Mouse (Mus musculus) gastrocnemius, adult 2 months (tissue): ENCODE results near the gene Map3k20. TPM values are rescaled to one million over a fixed set of nuclear protein-coding genes. Genes with fewer than 3 reads are reported as not detected.

Experiments used
- DNase-seq: peaks from one replicate; pipeline ENCODE4 v3.0.0; 2022
- H3K27ac ChIP-seq: fragments of 200-600 bp; 2 replicates; pipeline ENCODE4 v1.8.1; 2022; ENCODE audit warnings: mild to moderate bottlenecking
- H3K4me3 ChIP-seq: fragments of 200-600 bp; 2 replicates; pipeline ENCODE4 v1.8.1; 2022; ENCODE audit warnings: mild to moderate bottlenecking, moderate library complexity
- CTCF ChIP-seq: fragments of 200-600 bp; IDR thresholded peaks from 2 replicates; pipeline ENCODE4 v1.8.1; 2022; ENCODE audit warnings: antibody characterized with exemption, mild to moderate bottlenecking, moderate library complexity
- intact Hi-C: fragments of 180-260 bp; cut with DNase I; formaldehyde crosslinking; loops from one replicate; pipeline ENCODE4 v1.15.1; 2025
- total RNA-seq, 2 experiments: library from RNA; stranded (reverse); gene quantifications; 2 replicates each; pipeline ENCODE4 v1.2.3; 2021

Map3k20 gene
- total RNA-seq, 2 experiments from 2014 or later: 338 to 407 TPM

DNA sequence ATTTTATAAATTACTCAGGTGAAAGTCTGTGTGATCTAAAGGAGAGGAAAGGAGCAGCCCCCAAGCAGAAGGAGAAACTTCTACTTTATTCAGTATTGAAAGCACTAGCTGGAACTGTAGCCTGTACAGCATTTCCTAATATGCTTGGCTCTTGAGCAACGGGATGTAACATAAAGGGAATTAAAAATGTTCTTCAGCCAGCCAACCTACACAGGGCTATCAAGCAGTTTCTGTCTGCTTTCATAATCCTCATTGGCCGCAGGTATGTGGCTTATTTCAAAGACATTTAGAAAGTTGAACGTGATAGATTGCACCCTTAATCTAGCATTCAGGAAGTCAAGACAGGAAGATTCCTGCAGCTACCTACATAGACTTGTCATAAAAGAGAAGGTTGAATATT is 47.8 kb downstream of the Map3k20 start:
- H3K27ac ChIP-seq: peak overlapping the region; percentile 72
- no peak overlapping the region for H3K4me3 ChIP-seq
- no peak for DNase-seq
- intact Hi-C loops: no loop called here
- TF ChIP-seq CTCF: no peak

DNA sequence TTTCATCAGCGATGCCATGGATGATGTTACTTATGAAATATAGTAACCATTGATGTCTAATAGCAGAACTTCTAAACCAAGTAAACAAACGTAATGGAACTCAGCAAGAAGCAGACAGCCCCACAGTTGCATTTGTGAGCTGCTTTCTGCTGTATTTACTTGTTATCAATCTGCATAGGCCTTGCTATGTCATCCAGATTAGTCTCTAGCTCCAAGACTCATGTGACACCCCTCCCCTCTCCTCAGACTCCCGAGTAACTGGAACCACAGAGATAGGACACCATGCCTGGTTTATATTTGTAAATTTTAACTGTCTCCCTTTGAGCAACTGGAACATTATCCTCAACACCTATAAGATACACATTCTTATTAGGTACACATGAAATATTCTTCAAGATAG is 51.4 kb downstream of the Map3k20 start:
- DNase-seq: no peak
- no peak overlapping the region for H3K4me3 ChIP-seq
- intact Hi-C loops: no loop called here
- no peak overlapping the region for H3K27ac ChIP-seq
- TF ChIP-seq CTCF: no peak

DNA sequence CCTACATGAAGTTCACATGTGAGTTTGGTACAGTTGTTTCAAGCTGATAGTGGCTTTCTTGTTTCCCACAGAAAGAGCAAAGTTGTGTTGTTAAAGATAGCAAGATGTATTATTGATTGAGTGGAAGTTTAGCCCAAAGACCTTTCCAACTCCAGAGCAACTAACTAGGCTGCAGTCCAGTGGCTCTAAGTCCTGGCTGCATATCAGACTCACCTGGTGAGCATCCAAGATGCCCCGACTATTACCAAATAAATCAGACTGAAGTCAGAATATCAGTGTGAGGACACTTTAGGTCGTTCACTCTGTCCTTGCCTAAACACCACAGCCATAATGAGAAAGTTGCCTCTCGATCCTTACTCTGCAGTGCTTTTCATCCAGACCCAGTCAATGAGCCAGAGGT is 59.8 kb downstream of the Map3k20 start:
- peak; percentile 46 for DNase-seq
- intact Hi-C loops: no loop called here
- no peak for TF ChIP-seq CTCF
- Histone ChIP-seq H3K27ac (peak overlapping the region; percentile 71), H3K4me3 (no peak overlapping the region)

DNA sequence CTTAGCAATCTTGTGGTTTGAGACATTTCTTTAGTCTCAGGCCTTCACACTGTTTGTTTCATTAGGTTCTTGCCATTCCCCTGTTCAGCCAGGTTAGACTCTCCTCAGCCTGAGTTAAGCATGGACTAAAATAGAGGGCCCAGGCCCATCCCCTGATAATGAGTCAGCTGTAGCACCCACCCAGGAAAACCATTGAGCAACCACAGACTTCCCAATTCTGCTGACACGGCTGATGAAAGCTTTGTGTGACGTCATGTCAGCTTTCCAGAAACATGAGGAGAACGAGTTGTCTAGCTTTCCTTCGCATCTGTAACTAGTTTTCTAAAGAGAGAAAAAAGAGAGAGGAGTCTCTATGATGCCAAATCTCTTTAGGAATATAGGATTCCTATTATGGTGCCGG is 65.9 kb downstream of the Map3k20 start:
- H3K4me3 ChIP-seq: no peak overlapping the region
- no peak overlapping the region for H3K27ac ChIP-seq
- no peak for TF ChIP-seq CTCF
- DNase-seq: no peak
- intact Hi-C loops: no loop called here

DNA sequence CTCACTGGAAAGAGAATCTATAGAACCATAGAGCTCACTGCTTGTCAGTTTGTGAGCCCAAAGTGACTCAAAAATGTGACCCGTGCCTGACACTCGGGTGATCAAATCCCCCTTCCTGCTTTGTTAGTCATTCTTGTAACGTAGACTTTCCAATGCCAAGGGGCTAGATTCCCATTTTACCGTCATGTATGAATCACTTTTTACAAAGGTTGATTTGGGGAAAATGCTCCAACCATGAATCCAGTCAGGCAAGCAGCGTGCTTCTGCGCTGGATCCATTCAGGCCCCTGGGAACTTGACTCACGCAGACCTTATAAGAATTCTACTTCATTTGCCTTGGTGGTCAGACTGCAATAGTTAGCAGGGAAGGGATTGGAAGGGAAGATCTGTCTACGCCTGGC is 66.3 kb downstream of the Map3k20 start:
- H3K27ac ChIP-seq: no peak overlapping the region
- no peak for TF ChIP-seq CTCF
- H3K4me3 ChIP-seq: no peak overlapping the region
- intact Hi-C loops: no loop called here
- DNase-seq: no peak

DNA sequence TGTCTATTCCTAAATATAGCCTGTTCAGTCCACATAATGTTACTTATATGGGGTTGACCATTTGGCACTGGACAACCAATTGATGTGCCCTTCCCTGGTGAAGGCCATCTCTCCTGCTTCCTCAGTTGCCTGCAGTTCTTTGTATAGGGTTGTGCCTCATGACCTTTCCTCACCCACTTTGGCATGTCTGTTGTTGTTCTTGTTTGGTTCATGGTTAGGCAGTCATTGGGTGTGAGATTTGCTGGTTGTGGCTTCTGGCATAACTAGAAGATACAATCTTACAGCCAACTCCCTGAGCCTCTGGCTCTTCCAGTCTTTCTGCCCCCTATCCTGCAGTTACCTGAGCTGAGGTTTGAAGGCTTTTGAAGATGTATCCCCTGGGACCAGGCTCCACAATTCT is 67.3 kb downstream of the Map3k20 start:
- no peak overlapping the region for H3K4me3 ChIP-seq
- intact Hi-C loops: no loop called here
- no peak overlapping the region for H3K27ac ChIP-seq
- no peak for TF ChIP-seq CTCF
- no peak for DNase-seq

DNA sequence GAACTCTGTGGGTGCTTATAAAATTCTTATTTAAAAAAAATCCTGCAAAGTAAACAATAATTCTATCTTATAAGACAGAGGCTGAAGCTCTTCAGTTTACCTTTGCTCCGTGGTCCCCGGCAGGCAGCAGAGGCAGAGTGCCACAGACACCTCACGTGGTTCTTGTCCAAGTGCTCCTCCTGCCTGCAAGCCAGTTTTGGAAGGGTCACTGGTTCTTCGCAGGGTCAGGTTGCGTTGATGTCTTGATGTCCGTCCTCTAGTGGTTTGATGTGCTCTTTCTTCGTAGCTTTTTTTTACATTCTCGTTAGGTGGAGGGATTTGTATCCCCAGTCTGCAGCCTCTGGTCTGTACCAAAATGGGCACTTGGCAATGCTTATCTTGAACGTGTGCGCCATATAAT is 71.0 kb downstream of the Map3k20 start:
- H3K4me3 ChIP-seq: no peak overlapping the region
- no peak for TF ChIP-seq CTCF
- H3K27ac ChIP-seq: peak overlapping the region; percentile 49; the same call in 1 of the 2 replicates
- intact Hi-C loops: no loop called here
- DNase-seq: peak; percentile 67

DNA sequence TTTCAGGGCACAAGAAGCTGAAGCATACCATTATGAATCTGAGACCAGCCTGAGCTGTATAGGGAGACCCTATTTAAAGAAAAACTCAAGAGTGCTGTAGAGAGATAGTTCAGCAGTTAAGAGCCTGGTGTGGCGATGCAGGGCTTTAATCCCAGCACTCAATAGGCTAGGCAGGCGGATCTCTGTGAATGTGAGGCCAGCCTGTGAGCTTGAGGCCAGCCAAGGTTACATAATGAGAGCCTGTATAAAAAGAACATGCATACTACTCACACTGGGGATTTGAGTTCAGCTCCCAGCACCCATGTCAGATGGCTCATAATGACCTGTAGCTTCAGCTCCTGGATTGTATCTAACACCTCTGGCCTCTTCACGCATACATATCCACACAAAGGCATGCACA is 76.1 kb downstream of the Map3k20 start:
- intact Hi-C loops: no loop called here
- no peak for TF ChIP-seq CTCF
- DNase-seq: no peak
- no peak overlapping the region for H3K4me3 ChIP-seq
- peak overlapping the region; percentile 64 for H3K27ac ChIP-seq

DNA sequence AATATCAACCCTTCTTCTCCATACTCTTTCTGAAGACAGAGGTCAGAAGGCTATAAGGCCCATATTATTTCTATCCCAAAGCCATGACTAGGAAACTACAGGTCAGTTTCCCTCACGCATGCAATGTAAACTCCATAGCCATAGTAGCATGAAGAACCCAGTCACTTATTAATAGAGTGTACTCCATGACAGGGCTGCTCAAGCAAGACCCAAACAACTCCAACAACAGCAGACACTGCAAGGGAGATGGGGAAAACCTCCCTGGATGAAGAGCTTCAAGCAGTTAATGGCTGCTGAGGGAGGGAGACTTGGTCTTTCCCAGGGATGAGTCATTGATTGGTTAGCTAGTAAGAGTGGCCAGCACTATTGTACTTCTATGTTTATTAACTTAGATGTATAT is 78.0 kb downstream of the Map3k20 start:
- no peak for DNase-seq
- TF ChIP-seq CTCF: no peak
- intact Hi-C loops: no loop called here
- H3K4me3 ChIP-seq: no peak overlapping the region
- H3K27ac ChIP-seq: 0 out of 2 replicates have a peak overlapping the region, but pooled peaks have one; percentile 38

DNA sequence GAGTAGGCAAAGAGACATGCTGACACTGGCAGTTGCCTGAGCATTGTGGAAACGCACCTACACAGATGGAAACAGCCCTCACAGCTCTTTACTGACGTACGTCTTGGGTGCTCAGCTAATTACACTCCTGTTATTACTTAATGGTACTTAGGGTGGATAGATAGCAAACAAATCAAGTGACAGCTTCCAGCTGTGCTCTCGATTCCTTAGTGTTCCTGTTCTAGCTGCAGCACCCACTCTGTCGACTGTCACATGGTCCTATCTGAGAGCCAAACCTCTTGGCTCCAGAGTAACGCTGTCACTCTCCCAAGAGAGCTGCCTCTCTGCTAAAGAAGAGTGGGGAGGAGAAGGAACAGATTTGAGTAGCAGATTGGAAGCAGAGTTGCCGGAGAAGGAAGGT is 80.5 kb downstream of the Map3k20 start:
- H3K27ac ChIP-seq: peak overlapping the region; percentile 88
- H3K4me3 ChIP-seq: peak overlapping the region; percentile 40
- TF ChIP-seq CTCF: no peak
- intact Hi-C loops: loop anchor here (5.0 kb wide), 1 partner anchor 39 kb away; no protein-coding TSS in a partner anchor
- peak; percentile 76 for DNase-seq

DNA sequence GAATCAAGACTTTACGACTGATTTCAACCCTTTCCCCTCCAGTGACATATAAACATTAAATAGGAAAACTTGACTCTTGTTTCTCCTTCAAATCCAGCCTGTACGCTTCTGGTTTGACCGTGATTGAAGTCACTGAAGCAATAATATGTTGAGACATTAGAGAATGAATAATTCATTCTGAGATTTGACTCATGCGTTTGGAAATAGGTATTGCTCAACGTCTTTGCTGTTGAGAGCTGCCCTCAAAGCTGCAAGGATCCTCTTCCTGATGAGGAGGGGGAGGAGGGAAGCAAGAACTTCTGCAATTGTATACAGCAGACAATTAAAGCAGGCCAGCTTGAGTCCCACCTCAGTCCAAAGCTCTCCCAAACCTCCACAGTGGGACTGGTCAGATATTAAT is 81.1 kb downstream of the Map3k20 start:
- intact Hi-C loops: loop anchor here (5.0 kb wide), 1 partner anchor 39 kb away; no protein-coding TSS in a partner anchor
- Histone ChIP-seq H3K4me3 (peak overlapping the region; percentile 40), H3K27ac (peak overlapping the region; percentile 88)
- no peak for DNase-seq
- TF ChIP-seq CTCF: no peak

DNA sequence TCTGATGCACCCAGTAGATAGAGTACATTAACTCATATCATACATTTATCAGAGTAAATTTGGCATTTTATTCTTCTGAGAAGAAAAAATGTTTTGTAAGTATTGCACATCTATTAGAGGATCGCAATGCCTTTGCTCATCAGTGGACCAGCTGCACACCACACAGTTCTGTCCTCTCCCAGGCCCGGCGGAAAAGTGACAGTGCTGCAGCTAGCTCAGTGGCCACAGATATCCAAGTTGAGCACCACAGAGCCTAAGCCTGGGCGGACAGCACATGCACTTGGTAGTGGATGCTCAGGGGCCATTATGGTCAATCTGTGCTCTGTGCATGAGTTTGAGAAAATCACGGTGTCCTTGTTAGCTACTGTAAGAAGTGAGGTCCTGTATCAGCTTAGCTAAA is 82.4 kb downstream of the Map3k20 start:
- intact Hi-C loops: loop anchor here (5.0 kb wide), 1 partner anchor 41 kb away; no protein-coding TSS in a partner anchor
- Histone ChIP-seq H3K27ac (peak overlapping the region; percentile 88), H3K4me3 (peak overlapping the region; percentile 42; the same call in 1 of the 2 replicates)
- DNase-seq: no peak
- no peak for TF ChIP-seq CTCF

DNA sequence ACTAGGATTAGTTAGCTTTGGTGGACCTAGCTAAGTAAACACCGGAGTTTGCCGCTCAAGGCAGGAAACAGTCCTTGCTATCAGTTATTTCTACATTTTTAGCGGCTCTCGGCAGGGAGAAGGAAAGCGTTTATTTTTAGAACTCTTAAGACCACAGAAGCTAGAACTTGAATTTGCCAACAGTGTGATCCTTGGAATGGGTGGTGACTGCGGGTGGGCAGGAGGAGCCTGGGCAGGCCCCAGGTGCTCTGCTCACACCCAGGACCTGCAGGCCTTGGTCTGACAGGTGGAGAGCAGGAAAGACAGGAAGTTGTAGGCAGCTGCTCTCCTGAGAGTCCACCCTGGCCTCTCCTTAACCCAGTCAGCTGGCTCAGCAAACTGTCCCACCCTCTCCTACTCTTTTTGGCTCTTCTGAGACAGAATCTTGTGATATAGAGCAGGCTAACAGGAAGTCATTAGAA is 83.7 kb downstream of the Map3k20 start:
- DNase-seq: peak; percentile 40
- no peak for TF ChIP-seq CTCF
- peak overlapping the region; percentile 42 for H3K4me3 ChIP-seq
- intact Hi-C loops: loop anchor here (5.0 kb wide), 1 partner anchor 42 kb away; no protein-coding TSS in a partner anchor
- peak overlapping the region; percentile 88 for H3K27ac ChIP-seq

DNA sequence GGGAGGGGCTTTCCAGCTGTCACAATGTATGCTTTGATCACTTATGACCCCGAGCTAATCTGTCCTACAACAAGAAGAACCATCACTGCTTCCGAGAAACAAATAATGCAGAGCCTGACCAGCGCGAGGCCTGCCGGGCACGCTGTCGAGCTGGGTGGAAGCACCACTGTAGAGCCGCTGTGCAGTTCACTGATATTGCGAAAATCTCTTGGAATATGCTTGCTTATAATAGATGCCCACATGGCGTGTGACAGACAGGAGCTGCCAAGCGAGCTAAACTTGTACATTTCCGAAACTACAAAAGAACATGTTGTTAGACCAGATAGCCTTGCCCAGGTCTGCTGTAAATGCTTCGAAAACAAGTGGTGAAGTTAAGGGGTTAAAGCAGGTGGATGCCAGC is 86.7 kb downstream of the Map3k20 start:
- DNase-seq: no peak
- intact Hi-C loops: no loop called here
- Histone ChIP-seq H3K27ac (peak overlapping the region; percentile 46), H3K4me3 (no peak overlapping the region)
- no peak for TF ChIP-seq CTCF
